Mouse (Mus musculus) myocyte (in vitro differentiated cells): ENCODE measurements at regions not wholly inside any gene's neighbourhood (a gene's known extent, or its start where the extent isn't known, plus 50 kb on each side); places are given as distances from the start of the nearest gene placed in this dataset.
A peak's percentile ranks its signal among the peaks of the same experiment; 100 is the strongest.

Experiments used
- H3K27me3 ChIP-seq: one replicate; pipeline ENCODE4 v1.6.1; 2011; ENCODE audit not compliant: control insufficient read depth, insufficient read depth, insufficient read length
- H3K36me3 ChIP-seq: one replicate; pipeline ENCODE4 v1.6.1; 2011; ENCODE audit not compliant: control insufficient read depth, insufficient read depth
- H3K4me2 ChIP-seq: one replicate; pipeline ENCODE4 v1.6.1; 2011; ENCODE audit warnings: low read depth, control low read depth
- H3K4me3 ChIP-seq: one replicate; pipeline ENCODE4 v1.5.1; 2011; ENCODE audit warnings: mild to moderate bottlenecking, control low read depth, moderate library complexity
- H3K79me2 ChIP-seq: one replicate; pipeline ENCODE4 v1.6.1; 2011; ENCODE audit not compliant: control insufficient read depth, insufficient read depth
- H3ac ChIP-seq: one replicate; pipeline ENCODE4 v1.6.1; 2011; ENCODE audit not compliant: control insufficient read depth, insufficient read length
- CEBPB ChIP-seq: IDR thresholded peaks from 2 replicates; pipeline ENCODE4 v1.6.1; 2011; ENCODE audit warnings: mild to moderate bottlenecking, moderate library complexity; ENCODE audit not compliant: poor library complexity, insufficient read depth, severe bottlenecking
- E2F4 ChIP-seq: IDR thresholded peaks from one replicate; pipeline ENCODE4 v1.6.1; 2011; ENCODE audit warnings: mild to moderate bottlenecking, control low read depth, moderate library complexity; ENCODE audit not compliant: insufficient read depth
- MAX ChIP-seq: IDR thresholded peaks from one replicate; pipeline ENCODE4 v1.6.1; 2011; ENCODE audit warnings: low read depth, mild to moderate bottlenecking, control low read depth
- MYOD1 ChIP-seq, 3 experiments: IDR thresholded peaks; one replicate each; pipeline ENCODE4 v1.6.1; 2011; ENCODE audit warnings: control low read depth in 2 of 3, low read depth in 2 of 3, mild to moderate bottlenecking in 2 of 3, moderate library complexity in 1 of 3; ENCODE audit not compliant: insufficient read length in 2 of 3, control insufficient read depth in 1 of 3
- MYOG ChIP-seq, 3 experiments: IDR thresholded peaks; one replicate each; pipeline ENCODE4 v1.6.1; 2011; ENCODE audit warnings: control low read depth in 2 of 3, low read depth in 2 of 3, mild to moderate bottlenecking in 2 of 3; ENCODE audit not compliant: insufficient read length in 2 of 3, control insufficient read depth in 1 of 3, insufficient read depth in 1 of 3
- POLR2A ChIP-seq: IDR thresholded peaks from one replicate; pipeline ENCODE4 v1.6.1; 2011; ENCODE audit warnings: low read depth, mild to moderate bottlenecking, control low read depth, moderate library complexity; ENCODE audit not compliant: insufficient read length
- POLR2AphosphoS2 ChIP-seq: IDR thresholded peaks from one replicate; pipeline ENCODE4 v1.6.1; 2011; ENCODE audit warnings: low read depth, control low read depth; ENCODE audit not compliant: insufficient read length
- REST ChIP-seq: IDR thresholded peaks from one replicate; pipeline ENCODE4 v1.6.1; 2011; ENCODE audit warnings: mild to moderate bottlenecking, control low read depth, moderate library complexity; ENCODE audit not compliant: insufficient read depth, insufficient read length
- SRF ChIP-seq: IDR thresholded peaks from one replicate; pipeline ENCODE4 v1.6.1; 2011; ENCODE audit warnings: low read depth; ENCODE audit not compliant: control insufficient read depth, insufficient read length
- TCF12 ChIP-seq: IDR thresholded peaks from one replicate; pipeline ENCODE4 v1.6.1; 2011; ENCODE audit warnings: mild to moderate bottlenecking, control low read depth; ENCODE audit not compliant: poor library complexity, insufficient read depth, severe bottlenecking
- TCF3 ChIP-seq: IDR thresholded peaks from one replicate; pipeline ENCODE4 v1.6.1; 2011; ENCODE audit warnings: low read depth, control low read depth; ENCODE audit not compliant: insufficient read length
- USF1 ChIP-seq: IDR thresholded peaks from one replicate; pipeline ENCODE4 v1.6.1; 2011; ENCODE audit warnings: low read depth, mild to moderate bottlenecking, control low read depth, moderate library complexity

GRCm38 (mm10) chr3:121618561-121618960 is 52.0 kb upstream of the 4930432M17Rik start:
- Histone ChIP-seq H3ac (no peak overlapping the region), H3K27me3 (no peaks in the 10 kb centered on the region), H3K79me2 (no peaks in the 10 kb centered on the region), H3K36me3 (no peaks in the 10 kb centered on the region), H3K4me3 (no peak overlapping the region), H3K4me2 (no peak overlapping the region)
- no peak for TF ChIP-seq POLR2A
- TF ChIP-seq TCF12, result no peak
- TF ChIP-seq POLR2AphosphoS2, result no peak
- no peak for TF ChIP-seq SRF

DNA sequence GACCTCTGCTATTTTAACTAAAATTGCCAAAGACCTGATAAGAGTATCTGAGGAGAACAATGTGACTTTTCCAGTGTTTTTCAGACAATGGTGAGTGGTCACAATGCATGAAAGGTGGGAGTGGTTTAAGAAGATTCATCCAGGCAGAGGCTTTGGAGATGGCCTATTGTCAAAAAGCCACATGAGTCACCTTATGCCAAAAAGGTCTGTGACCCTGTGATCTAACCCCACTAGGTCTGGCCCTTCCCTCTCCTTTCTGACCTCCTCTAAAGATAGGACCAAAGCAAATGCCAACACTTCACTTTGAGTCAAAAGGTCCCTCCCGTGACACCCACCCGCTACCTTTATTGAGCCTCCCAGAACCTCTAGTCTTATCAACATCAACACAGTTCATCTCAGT is 52.4 kb upstream of the 4930432M17Rik start:
- Histone ChIP-seq H3K27me3 (no peaks in the 10 kb centered on the region), H3K4me3 (no peak overlapping the region), H3K36me3 (no peaks in the 10 kb centered on the region), H3ac (no peak overlapping the region), H3K4me2 (no peak overlapping the region), H3K79me2 (no peaks in the 10 kb centered on the region)
- TF ChIP-seq POLR2AphosphoS2, result no peak
- no peak for TF ChIP-seq MAX
- TF ChIP-seq TCF12, result no peak
- no peak for TF ChIP-seq REST
- no peak for TF ChIP-seq CEBPB

- H3K4me3 ChIP-seq, result no peak overlapping the region
- peak overlapping the region; percentile 12 for H3K4me2 ChIP-seq
- no peak for TF ChIP-seq MYOD1 (IDR thresholded peaks at IDR 0.05; ENCODE audit: control insufficient read depth in 1 of 3, insufficient read length in 2 of 3, low read depth in 2 of 3)
- no peak for TF ChIP-seq REST
- no peak for TF ChIP-seq TCF3
- TF ChIP-seq POLR2A, result no peak
- no peak for TF ChIP-seq CEBPB
- TF ChIP-seq MAX, result no peak
- TF ChIP-seq USF1, result no peak
- H3K36me3 ChIP-seq, result no peaks in the 10 kb centered on the region
- no peaks in the 10 kb centered on the region for H3K27me3 ChIP-seq
- no peak overlapping the region for H3ac ChIP-seq
- H3K79me2 ChIP-seq, result no peaks in the 10 kb centered on the region
These were observed 53.2 kb upstream of the 4930432M17Rik start for GRCm38 (mm10) chr3:121617351-121617750.

DNA sequence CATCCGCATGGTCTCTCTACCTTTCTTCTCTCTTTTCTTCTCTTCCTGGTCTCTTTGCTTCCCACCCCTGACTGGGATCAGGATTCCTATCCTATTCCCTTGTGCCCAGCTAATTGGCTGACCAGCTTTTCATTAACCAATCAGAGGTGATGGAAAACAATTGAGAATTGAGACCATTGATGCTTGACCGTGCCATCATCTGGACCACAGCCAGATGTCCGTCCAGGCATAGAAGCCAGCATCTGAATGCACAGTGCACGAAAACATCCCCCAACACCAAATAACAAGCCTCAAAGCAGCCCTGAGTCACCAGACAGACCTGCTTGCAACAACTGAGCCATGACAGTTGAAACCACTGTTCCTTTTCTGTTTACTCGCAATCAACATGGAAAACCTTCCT is 54.5 kb upstream of the 4930432M17Rik start:
- no peak overlapping the region for H3ac ChIP-seq
- H3K4me3 ChIP-seq, result no peak overlapping the region
- H3K4me2 ChIP-seq, result no peak overlapping the region
- H3K27me3 ChIP-seq, result no peaks in the 10 kb centered on the region
- no peaks in the 10 kb centered on the region for H3K36me3 ChIP-seq
- H3K79me2 ChIP-seq, result no peaks in the 10 kb centered on the region
- TF ChIP-seq CEBPB, result no peak
- no peak for TF ChIP-seq POLR2AphosphoS2
- no peak for TF ChIP-seq POLR2A
- TF ChIP-seq MYOG (IDR thresholded peaks at IDR 0.05; ENCODE audit: control insufficient read depth in 1 of 3, insufficient read depth in 1 of 3, insufficient read length in 2 of 3, low read depth in 2 of 3), result no peak
- TF ChIP-seq USF1, result no peak
- no peak for TF ChIP-seq TCF12
- TF ChIP-seq MAX, result no peak
- TF ChIP-seq SRF, result no peak
- no peak for TF ChIP-seq TCF3
- TF ChIP-seq MYOD1 (IDR thresholded peaks at IDR 0.05; ENCODE audit: control insufficient read depth in 1 of 3, insufficient read length in 2 of 3, low read depth in 2 of 3), result no peak
- TF ChIP-seq REST, result no peak
- TF ChIP-seq E2F4, result no peak

- Histone ChIP-seq H3K27me3 (no peaks in the 10 kb centered on the region), H3K79me2 (no peaks in the 10 kb centered on the region), H3K4me2 (no peak overlapping the region), H3K4me3 (no peak overlapping the region), H3K36me3 (no peaks in the 10 kb centered on the region), H3ac (no peak overlapping the region)
- no peak for TF ChIP-seq CEBPB
- no peak for TF ChIP-seq MYOD1 (IDR thresholded peaks at IDR 0.05; ENCODE audit: control insufficient read depth in 1 of 3, insufficient read length in 2 of 3, low read depth in 2 of 3)
- no peak for TF ChIP-seq TCF12
These were observed 55.8 kb upstream of the 4930432M17Rik start for GRCm38 (mm10) chr3:121614741-121615140.

DNA sequence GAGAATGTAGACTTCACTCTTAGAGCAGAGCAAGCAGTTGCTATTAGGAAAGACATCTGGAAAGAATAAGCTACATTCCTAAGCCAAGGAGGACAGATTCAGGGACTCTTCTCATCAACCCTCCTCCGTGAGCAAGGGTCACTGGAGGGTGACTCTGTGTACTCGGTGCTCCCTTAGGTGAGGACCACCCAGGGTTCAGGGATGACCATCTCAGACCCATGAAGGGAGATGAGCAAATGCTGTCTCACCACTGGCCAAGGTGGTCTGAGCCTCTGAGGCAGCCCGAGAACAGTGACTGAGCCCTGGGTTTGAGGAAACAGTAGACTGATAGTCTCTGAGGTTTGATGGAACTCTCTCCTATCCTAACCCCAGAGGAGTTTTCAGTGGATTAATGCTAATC is 57.3 kb upstream of the 4930432M17Rik start:
- Histone ChIP-seq H3K4me3 (no peak overlapping the region), H3K4me2 (no peak overlapping the region), H3K36me3 (no peaks in the 10 kb centered on the region), H3K79me2 (no peaks in the 10 kb centered on the region), H3ac (no peak overlapping the region), H3K27me3 (no peaks in the 10 kb centered on the region)
- no peak for TF ChIP-seq MYOD1 (IDR thresholded peaks at IDR 0.05; ENCODE audit: control insufficient read depth in 1 of 3, insufficient read length in 2 of 3, low read depth in 2 of 3)
- TF ChIP-seq TCF12, result no peak
- TF ChIP-seq MYOG (IDR thresholded peaks at IDR 0.05; ENCODE audit: control insufficient read depth in 1 of 3, insufficient read depth in 1 of 3, insufficient read length in 2 of 3, low read depth in 2 of 3), result no peak
- no peak for TF ChIP-seq CEBPB
- no peak for TF ChIP-seq E2F4
- no peak for TF ChIP-seq USF1
